Mouse (Mus musculus): ENCODE data around the gene Mrps26. TPM values are rescaled to one million over a fixed set of nuclear protein-coding genes. Genes with fewer than 3 reads are reported as not detected.
A peak's percentile ranks its signal among the peaks of the same experiment; 100 is the strongest.
"Not testable (repeated sequence)": the region's sequence is repeated elsewhere in the genome, so short reads cannot be mapped to it uniquely, and the experiment has no call there.

The Mrps26 gene
- 10 to 100 TPM; 81.6 to 85.7 TPM for total RNA-seq (2021)
- long read RNA-seq, full-length matches to known transcripts, result 58 of 66 reads
- long read RNA-seq, partial matches to known transcripts, result 3 of 66 reads
- long read RNA-seq, other reads (novel, unspliced or antisense), result 5 of 66 reads

GRCm38 (mm10) chr2:130563212-130564055 lies at the start of gene Mrps26:
Mrps26 (plus strand) TSS chr2:130563742.
- peak; percentile 91 to 95 for DNase-seq (ENCODE audit: low spot score in 2 of 2)

GRCm38 (mm10) chr2:130513907-130514306 lies 49.6 kb upstream of the Mrps26 start:
- DNase-seq (ENCODE audit: low spot score in 2 of 2), result peak; percentile 44 to 68

DNA sequence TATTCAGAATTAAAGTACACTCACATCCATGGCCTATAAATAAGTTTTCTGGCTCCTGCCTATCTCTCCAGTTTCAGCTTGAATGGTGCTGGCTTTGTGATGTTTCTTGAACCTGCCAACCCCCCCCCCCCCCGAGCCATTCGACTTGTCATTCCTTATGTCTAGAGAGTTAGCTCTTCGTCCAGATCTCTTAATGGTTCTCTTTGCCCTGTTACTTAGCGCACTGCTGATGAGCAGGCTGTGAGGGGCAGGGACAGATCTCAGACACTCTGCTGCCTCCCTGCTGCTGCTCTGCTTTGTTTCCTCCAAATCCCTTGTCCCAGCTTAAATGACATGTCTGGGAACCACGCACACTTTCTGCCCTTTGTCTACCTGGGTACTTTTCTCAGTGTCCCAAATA lies 47.8 kb upstream of the Mrps26 start:
- no peak for DNase-seq (ENCODE audit: low spot score in 2 of 2)

GRCm38 (mm10) chr2:130521927-130522326 lies 41.6 kb upstream of the Mrps26 start:
- DNase-seq (ENCODE audit: low spot score in 2 of 2), result peak in 1 of 2 experiments; percentile 59

DNA sequence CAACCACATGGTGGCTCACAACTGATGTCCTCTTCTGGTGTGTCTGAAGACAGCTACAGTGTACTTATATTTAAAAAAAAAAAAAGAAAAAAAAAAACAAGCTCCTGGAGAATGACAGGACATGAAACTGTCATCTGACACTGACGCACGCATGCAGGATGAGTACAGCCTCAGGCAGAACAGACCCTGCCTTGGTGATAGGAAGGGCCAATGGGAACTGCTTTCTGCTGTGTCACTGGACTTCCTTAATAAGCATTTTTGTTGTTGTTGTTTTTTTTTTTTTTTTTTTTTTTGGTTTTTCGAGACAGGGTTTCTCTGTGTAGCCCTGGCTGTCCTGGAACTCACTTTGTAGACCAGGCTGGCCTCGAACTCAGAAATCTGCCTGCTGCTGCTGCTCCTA lies 38.1 kb upstream of the Mrps26 start:
- DNase-seq (ENCODE audit: low spot score in 2 of 2), result not testable (repeated sequence)

- no peak for DNase-seq (ENCODE audit: low spot score in 2 of 2)
Measured at GRCm38 (mm10) chr2:130528457-130528856, 35.1 kb upstream of the Mrps26 start.

GRCm38 (mm10) chr2:130529290-130529689 lies 34.3 kb upstream of the Mrps26 start:
- no peak for DNase-seq (ENCODE audit: low spot score in 2 of 2)

GRCm38 (mm10) chr2:130529925-130530324 lies 33.6 kb upstream of the Mrps26 start:
- no peak for DNase-seq (ENCODE audit: low spot score in 2 of 2)

DNA sequence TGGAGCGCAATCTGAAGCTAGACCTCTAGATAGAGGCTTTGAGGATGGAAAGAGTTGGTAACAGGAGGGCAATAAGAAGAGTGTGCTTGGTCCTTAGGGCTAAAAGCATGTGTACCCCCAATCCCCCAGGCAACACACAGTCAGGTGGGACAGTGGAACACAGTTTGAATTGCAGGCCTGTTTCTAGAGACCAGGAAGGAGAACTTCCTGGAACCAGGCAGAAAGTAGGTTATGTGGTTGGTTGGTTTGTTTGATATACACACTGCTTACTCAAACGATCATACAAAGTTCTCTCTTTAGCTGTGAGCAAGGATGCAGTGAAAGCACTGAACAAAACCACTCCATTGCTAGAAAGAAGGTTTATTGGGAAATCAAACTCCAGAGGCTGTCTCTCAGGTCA lies 31.3 kb upstream of the Mrps26 start:
- DNase-seq (ENCODE audit: low spot score in 2 of 2), result no peak

DNA sequence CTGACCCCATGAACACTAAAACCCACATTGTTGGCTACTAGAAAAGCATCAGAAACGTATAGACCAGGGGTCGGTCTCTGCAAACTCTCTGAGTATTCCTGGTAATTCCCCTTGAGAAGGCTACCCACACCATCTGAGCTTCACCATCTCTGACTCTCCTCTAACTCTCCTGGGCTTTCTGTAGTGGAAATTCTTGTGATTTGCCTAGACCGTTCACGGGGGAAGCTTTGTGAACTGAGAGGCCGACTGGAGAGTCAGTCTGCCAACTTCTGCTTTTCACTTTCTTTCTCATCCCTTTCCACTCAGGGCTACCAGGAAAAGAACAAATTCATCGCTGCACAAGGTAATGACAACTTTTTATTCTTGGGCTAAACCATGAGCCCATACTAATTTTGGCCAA lies 28.5 kb upstream of the Mrps26 start:
- no peak for DNase-seq (ENCODE audit: low spot score in 2 of 2)

GRCm38 (mm10) chr2:130536890-130537289 lies 26.7 kb upstream of the Mrps26 start:
- DNase-seq (ENCODE audit: low spot score in 2 of 2), result no peak

GRCm38 (mm10) chr2:130538876-130539546 lies 24.5 kb upstream of the Mrps26 start:
- no peak for DNase-seq (ENCODE audit: low spot score in 2 of 2)

GRCm38 (mm10) chr2:130540266-130540665 lies 23.3 kb upstream of the Mrps26 start:
- no peak for DNase-seq (ENCODE audit: low spot score in 2 of 2)

GRCm38 (mm10) chr2:130546957-130547356 lies 16.6 kb upstream of the Mrps26 start:
- DNase-seq (ENCODE audit: low spot score in 2 of 2), result no peak

- DNase-seq (ENCODE audit: low spot score in 2 of 2), result no peak
Measured at GRCm38 (mm10) chr2:130554841-130555240, 8.7 kb upstream of the Mrps26 start.

DNA sequence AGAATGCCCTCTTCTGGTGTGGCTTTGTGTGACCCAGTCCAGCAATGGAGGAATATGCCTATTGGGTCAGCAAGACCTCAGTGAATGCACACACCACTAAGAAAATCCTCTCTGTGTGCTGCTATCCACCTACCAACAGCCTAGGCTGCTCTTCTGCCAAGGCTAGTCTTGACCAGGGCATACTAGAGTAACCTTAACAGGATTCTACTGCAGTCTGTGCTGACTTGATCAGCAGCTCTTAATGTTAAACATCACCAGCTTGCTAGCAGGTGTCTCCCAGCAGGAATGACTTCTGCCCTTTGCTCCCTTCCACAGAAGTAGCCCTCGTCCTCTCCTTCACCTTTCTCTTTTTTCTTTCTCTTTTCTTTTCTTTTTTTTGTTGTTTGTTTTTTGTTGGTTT lies 7.2 kb upstream of the Mrps26 start:
- no peak for DNase-seq (ENCODE audit: low spot score in 2 of 2)

DNA sequence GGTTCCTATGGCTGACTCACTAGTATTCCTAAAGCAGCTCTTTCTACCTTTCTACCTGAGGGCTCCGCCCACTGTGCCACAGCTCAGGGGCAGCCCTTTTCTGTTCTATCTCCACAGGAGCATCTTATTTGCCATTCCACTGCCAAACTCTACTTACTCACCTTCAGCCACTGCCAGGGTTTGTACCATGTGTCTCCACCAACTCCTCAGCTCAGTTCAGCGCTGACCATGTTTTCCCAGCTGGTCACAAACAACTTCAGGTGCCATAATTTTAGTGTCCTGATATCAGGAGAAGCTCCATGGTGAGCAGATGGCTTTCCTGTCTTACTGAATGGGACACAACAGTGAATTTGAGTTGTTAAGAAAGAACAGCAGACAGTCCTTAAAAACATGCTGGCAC lies 6.1 kb upstream of the Mrps26 start:
- DNase-seq (ENCODE audit: low spot score in 2 of 2), result no peak

DNA sequence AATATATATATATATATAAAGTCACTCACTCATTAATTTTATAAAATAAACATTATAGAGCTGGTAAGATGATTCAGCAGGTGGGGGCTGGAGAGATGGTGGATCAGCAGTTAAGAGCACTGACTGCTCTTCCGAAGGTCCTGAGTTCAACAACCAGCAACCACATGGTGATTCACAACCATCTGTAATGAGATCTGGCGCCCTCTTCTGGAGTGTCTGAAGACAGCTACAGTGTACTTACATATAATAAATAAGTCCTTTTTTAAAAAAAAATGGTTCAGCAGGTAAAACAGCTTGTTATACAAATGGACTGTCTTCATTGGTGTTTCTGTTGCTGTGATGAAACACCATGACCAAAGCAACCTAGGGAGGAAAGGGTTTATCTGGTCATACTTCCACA lies 5.5 kb upstream of the Mrps26 start:
- DNase-seq (ENCODE audit: low spot score in 2 of 2), result no peak

DNA sequence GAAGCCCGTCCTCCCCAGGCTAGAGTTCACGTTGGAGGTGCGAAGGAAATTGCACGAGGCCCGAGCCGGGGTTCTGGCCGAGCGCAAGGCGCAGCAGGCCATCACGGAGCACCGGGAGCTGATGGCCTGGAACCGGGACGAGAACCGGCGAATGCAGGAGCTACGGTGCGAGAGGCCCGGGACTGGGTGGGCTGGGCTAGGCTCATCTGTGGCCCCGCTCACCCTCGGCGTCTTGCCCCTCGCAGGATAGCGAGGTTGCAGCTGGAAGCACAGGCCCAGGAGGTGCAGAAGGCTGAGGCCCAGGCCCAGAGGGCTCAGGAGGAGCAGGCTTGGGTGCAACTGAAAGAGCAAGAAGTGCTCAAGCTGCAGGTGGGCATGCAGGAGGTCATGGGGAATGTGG lies 521 bp downstream of the Mrps26 start:
- no peak for DNase-seq (ENCODE audit: low spot score in 2 of 2)

DNA sequence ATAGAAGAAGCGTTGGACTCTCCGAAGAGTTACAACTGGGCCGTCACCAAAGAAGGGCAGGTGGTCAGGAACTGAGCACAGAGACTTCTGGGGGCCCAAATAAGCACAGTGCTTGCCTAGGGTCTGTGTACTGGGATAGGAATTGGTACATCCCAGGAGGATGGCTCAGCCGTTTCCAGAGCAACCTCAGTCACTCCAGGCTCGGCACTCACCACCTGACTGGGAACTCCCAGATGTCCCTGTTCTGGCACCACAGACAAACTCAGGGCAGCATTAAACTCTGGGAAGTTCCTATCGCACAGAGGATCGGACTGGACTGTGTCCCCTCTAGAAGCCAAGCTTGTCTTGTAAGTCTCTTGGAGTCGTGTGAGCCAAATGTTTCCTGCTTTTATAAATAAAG lies 1.4 kb downstream of the Mrps26 start:
- peak in 1 of 2 experiments; percentile 60 for DNase-seq (ENCODE audit: low spot score in 2 of 2)

GRCm38 (mm10) chr2:130568921-130569320 lies 5.4 kb downstream of the Mrps26 start:
- no peak for DNase-seq (ENCODE audit: low spot score in 2 of 2)

DNA sequence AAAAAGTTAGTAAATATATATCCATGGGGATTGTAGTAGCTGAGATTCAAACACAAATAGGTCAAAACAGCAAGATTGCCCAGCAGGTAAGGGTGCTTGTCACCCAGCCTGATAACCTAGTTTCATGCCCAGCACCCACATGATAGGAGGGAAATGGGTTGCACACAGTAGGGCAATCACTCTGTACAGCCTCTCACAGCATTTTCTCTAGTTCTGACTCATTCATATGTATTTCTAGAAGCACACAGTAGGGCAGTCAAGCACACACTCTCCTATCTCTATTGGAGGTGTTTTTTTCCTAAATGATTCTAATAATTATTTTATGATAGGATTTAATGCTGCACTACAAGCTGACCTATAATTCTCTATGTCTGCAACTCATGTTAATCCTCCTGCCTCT lies 6.4 kb downstream of the Mrps26 start:
- no peak for DNase-seq (ENCODE audit: low spot score in 2 of 2)

Data from layer of hippocampus, adult 18-20 months (tissue).